Mouse (Mus musculus): Measurements from ENCODE around the gene Rps6kb1. TPM values are rescaled to one million over a fixed set of nuclear protein-coding genes. Genes with fewer than 3 reads are reported as not detected.

Rps6kb1 gene
- total and polyA plus RNA-seq, 2 experiments from 2014 or later, result 51.8 to 69.2 TPM

GRCm38 (mm10) chr11:86579731-86580318 lies 35.2 kb upstream of the Rps6kb1 start:
- no peak overlapping the region for H3K4me2 ChIP-seq (ENCODE audit: low read depth)
- 60% methylated on average over 10 of the region's 10 CpGs for WGBS
- TF ChIP-seq CTCF (IDR thresholded peaks at IDR 0.05; ENCODE audit: low read depth), result no peak
- no peaks in the 10 kb centered on the region for H3K9me3 ChIP-seq (ENCODE audit: low read length)
- ATAC-seq, result no peak
- no peak overlapping the region for H3K4me3 ChIP-seq (ENCODE audit: low read depth, low read length)
- no peak for DNase-seq
- no peaks in the 10 kb centered on the region for H3K4me1 ChIP-seq (ENCODE audit: insufficient read depth)
- no peak overlapping the region for H3K9ac ChIP-seq
- no peaks in the 10 kb centered on the region for H3K27me3 ChIP-seq (ENCODE audit: insufficient read depth, low read length)
- no peak overlapping the region for H3K27ac ChIP-seq (ENCODE audit: low read depth, low read length)
- peaks cover 2% of the 10 kb centered on the region; the same call in 1 of the 2 replicates for H3K36me3 ChIP-seq (ENCODE audit: insufficient read depth)

- TF ChIP-seq CTCF (IDR thresholded peaks at IDR 0.05; ENCODE audit: low read depth), result no peak
- DNase-seq, result no peak
- no peaks in the 10 kb centered on the region for H3K27me3 ChIP-seq (ENCODE audit: insufficient read depth, low read length)
- no peaks in the 10 kb centered on the region for H3K9me3 ChIP-seq (ENCODE audit: low read length)
- no peaks in the 10 kb centered on the region for H3K4me1 ChIP-seq (ENCODE audit: insufficient read depth)
- no peak overlapping the region for H3K4me3 ChIP-seq (ENCODE audit: low read depth, low read length)
- ATAC-seq, result no peak
- H3K36me3 ChIP-seq (ENCODE audit: insufficient read depth), result no peaks in the 10 kb centered on the region; the same call in 1 of the 2 replicates
- no peak overlapping the region for H3K4me2 ChIP-seq (ENCODE audit: low read depth)
- WGBS, result 80% methylated on average over 25 of the region's 25 CpGs
- no peak overlapping the region; the same call in 1 of the 2 replicates for H3K27ac ChIP-seq (ENCODE audit: low read depth, low read length)
- H3K9ac ChIP-seq, result no peak overlapping the region
These were observed 34.5 kb upstream of the Rps6kb1 start for GRCm38 (mm10) chr11:86578809-86579730.

GRCm38 (mm10) chr11:86578106-86578808 lies 33.7 kb upstream of the Rps6kb1 start:
- no peak for TF ChIP-seq CTCF (IDR thresholded peaks at IDR 0.05; ENCODE audit: low read depth)
- Histone ChIP-seq H3K27me3 (ENCODE audit: insufficient read depth, low read length) (no peaks in the 10 kb centered on the region), H3K4me2 (ENCODE audit: low read depth) (no peak overlapping the region), H3K9ac (no peak overlapping the region), H3K9me3 (ENCODE audit: low read length) (no peaks in the 10 kb centered on the region), H3K4me1 (ENCODE audit: insufficient read depth) (no peaks in the 10 kb centered on the region), H3K27ac (ENCODE audit: low read depth, low read length) (no peak overlapping the region), H3K4me3 (ENCODE audit: low read depth, low read length) (no peak overlapping the region), H3K36me3 (ENCODE audit: insufficient read depth) (no peaks in the 10 kb centered on the region; the same call in 1 of the 2 replicates)
- WGBS, result 76% methylated on average over 6 of the region's 6 CpGs
- ATAC-seq (no peak), DNase-seq (no peak)

DNA sequence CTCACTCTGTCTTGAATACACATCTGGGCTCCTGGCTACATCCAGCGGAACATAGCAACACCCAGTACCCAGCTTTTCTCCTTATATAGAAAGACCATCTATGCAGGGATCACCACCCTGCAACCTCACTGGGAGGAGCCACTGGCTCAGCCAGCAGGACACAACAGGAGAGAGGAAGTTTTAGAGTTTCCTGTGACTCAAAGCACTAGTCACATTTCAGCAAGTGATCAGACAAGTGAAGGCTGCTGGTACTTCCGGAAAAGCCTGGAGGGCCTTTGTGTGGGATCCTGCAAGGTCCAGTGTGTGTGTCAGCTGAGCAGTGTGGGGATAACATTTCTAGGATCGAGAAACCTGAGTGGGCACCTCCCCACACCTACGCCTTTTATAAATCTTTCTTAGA lies 32.6 kb upstream of the Rps6kb1 start:
- Histone ChIP-seq H3K9me3 (ENCODE audit: low read length) (no peaks in the 10 kb centered on the region), H3K4me1 (ENCODE audit: insufficient read depth) (no peaks in the 10 kb centered on the region), H3K36me3 (ENCODE audit: insufficient read depth) (no peaks in the 10 kb centered on the region), H3K4me3 (ENCODE audit: low read depth, low read length) (no peak overlapping the region), H3K27ac (ENCODE audit: low read depth, low read length) (no peak overlapping the region), H3K27me3 (ENCODE audit: insufficient read depth, low read length) (no peaks in the 10 kb centered on the region), H3K9ac (no peak overlapping the region), H3K4me2 (ENCODE audit: low read depth) (no peak overlapping the region)
- no peak for TF ChIP-seq CTCF (IDR thresholded peaks at IDR 0.05; ENCODE audit: low read depth)
- ATAC-seq (no peak), DNase-seq (no peak)
- WGBS, result 79% methylated on average over 4 of the region's 4 CpGs

- Histone ChIP-seq H3K4me1 (ENCODE audit: insufficient read depth) (no peaks in the 10 kb centered on the region), H3K27ac (ENCODE audit: low read depth, low read length) (no peak overlapping the region), H3K4me2 (ENCODE audit: low read depth) (no peak overlapping the region), H3K9me3 (ENCODE audit: low read length) (no peaks in the 10 kb centered on the region), H3K9ac (no peak overlapping the region), H3K36me3 (ENCODE audit: insufficient read depth) (no peaks in the 10 kb centered on the region), H3K27me3 (ENCODE audit: insufficient read depth, low read length) (no peaks in the 10 kb centered on the region), H3K4me3 (ENCODE audit: low read depth, low read length) (no peak overlapping the region)
- ATAC-seq, result no peak
- no peak for DNase-seq
- WGBS, result 80% methylated on average over 7 of the region's 7 CpGs
- TF ChIP-seq CTCF (IDR thresholded peaks at IDR 0.05; ENCODE audit: low read depth), result no peak
These were observed 31.2 kb upstream of the Rps6kb1 start for GRCm38 (mm10) chr11:86575632-86576378.

DNA sequence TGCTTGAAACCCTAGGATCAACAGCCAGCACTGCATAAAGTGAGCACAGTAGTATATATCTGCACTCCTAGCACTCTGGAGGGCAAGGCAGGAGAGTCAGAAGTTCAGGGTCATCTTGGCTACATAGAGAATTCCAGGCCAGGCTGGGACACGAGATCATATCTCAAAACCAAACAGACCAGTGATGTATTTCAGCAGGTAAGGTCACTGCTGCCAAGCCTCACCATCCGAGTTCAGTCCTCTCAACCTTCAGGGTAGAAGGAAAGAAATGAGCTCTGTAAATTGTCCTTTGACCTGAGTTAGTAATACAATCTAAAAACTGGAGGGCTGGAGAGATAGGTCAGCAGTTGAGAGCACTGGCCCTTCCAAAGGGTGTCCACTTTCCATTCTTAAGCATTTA lies 29.8 kb upstream of the Rps6kb1 start:
- WGBS, result 69% methylated on average over 2 of the region's 2 CpGs
- no peak for ATAC-seq
- H3K9me3 ChIP-seq (ENCODE audit: low read length), result no peaks in the 10 kb centered on the region

More for the DNA sequence above, 29.8 kb upstream of the Rps6kb1 start:
- H3K4me2 ChIP-seq (ENCODE audit: low read depth), result no peak overlapping the region
- H3K4me1 ChIP-seq (ENCODE audit: insufficient read depth), result no peaks in the 10 kb centered on the region
- H3K27ac ChIP-seq (ENCODE audit: low read depth, low read length), result no peak overlapping the region
- no peak for DNase-seq
- no peak overlapping the region for H3K9ac ChIP-seq
- H3K27me3 ChIP-seq (ENCODE audit: insufficient read depth, low read length), result no peaks in the 10 kb centered on the region
- no peak overlapping the region for H3K4me3 ChIP-seq (ENCODE audit: low read depth, low read length)
- no peaks in the 10 kb centered on the region for H3K36me3 ChIP-seq (ENCODE audit: insufficient read depth)
- TF ChIP-seq CTCF (IDR thresholded peaks at IDR 0.05; ENCODE audit: low read depth), result no peak

Measured in forebrain, postnatal 0 days (tissue).